Mouse (Mus musculus) limb, embryonic 15.5 days (tissue): ENCODE data around the gene Klk7. TPM values are rescaled to one million over a fixed set of nuclear protein-coding genes. Genes with fewer than 3 reads are reported as not detected.

Experiments
- ATAC-seq: fragments of 200-750 bp; cut with Nextera tagmentation; 2 replicates; pipeline ENCODE4 v1.8.0; 2017; ENCODE audit warnings: low read depth, moderate TSS enrichment; ENCODE audit not compliant: insufficient number of reproducible peaks, low FRiP score, low TSS enrichment
- H3K27ac ChIP-seq: fragments of 300-500 bp; sonication (generic); 2 replicates; pipeline ENCODE4 v1.5.1; 2015; ENCODE audit warnings: moderate library complexity, mild to moderate bottlenecking, inconsistent platforms
- H3K27me3 ChIP-seq: fragments of 300-500 bp; sonication (generic); 2 replicates; pipeline ENCODE4 v1.6.1; 2015; ENCODE audit warnings: inconsistent platforms
- H3K36me3 ChIP-seq: fragments of 300-500 bp; sonication (generic); 2 replicates; pipeline ENCODE4 v1.6.1; 2015; ENCODE audit warnings: inconsistent platforms
- H3K4me1 ChIP-seq: fragments of 300-500 bp; sonication (generic); 2 replicates; pipeline ENCODE4 v1.6.1; 2015; ENCODE audit warnings: inconsistent platforms
- H3K4me2 ChIP-seq: fragments of 300-500 bp; sonication (generic); 2 replicates; pipeline ENCODE4 v1.6.1; 2015; ENCODE audit warnings: mild to moderate bottlenecking, inconsistent platforms
- H3K4me3 ChIP-seq: fragments of 300-500 bp; sonication (generic); 2 replicates; pipeline ENCODE4 v1.5.1; 2015; ENCODE audit warnings: mild to moderate bottlenecking, inconsistent platforms
- H3K9ac ChIP-seq: fragments of 300-500 bp; sonication (generic); 2 replicates; pipeline ENCODE4 v1.6.1; 2015; ENCODE audit warnings: inconsistent platforms
- H3K9me3 ChIP-seq: fragments of 300-500 bp; sonication (generic); 2 replicates; pipeline ENCODE4 v1.6.1; 2016; ENCODE audit warnings: inconsistent platforms
- WGBS: fragments of 180-500 bp; shearing (Covaris S2); methylation state at CpG from one replicate; pipeline ENCODE4 v1.1.7; 2015; 5-methylcytosine and 5-hydroxymethylcytosine counted together
- polyA plus RNA-seq: library from polyadenylated mRNA; unstranded; fragments of >200 nt; fragmentation: Nextera tagmentation; extraction: Ambion mirVana; gene quantifications from 2 replicates; pipeline ENCODE4 v1.2.1, GENCODE M21; 2015

Klk7 gene
- polyA plus RNA-seq, 1 experiment from 2014 or later: 6.7 TPM

GRCm38 (mm10) chr7:43797844-43798462 lies 13.1 kb upstream of the Klk7 start:
- ATAC-seq: no peak
- Histone ChIP-seq H3K4me1 (peaks cover 21% of the 10 kb centered on the region), H3K4me3 (peak overlapping the region; percentile 52), H3K27ac (no peak overlapping the region), H3K36me3 (no peaks in the 10 kb centered on the region), H3K9ac (0 out of 2 replicates have a peak overlapping the region, but pooled peaks have one; percentile 20), H3K27me3 (peaks cover 17% of the 10 kb centered on the region), H3K4me2 (peak overlapping the region; percentile 81), H3K9me3 (no peaks in the 10 kb centered on the region)
- WGBS: 39% methylated on average over 13 of the region's 13 CpGs

GRCm38 (mm10) chr7:43799876-43800275 lies 11.2 kb upstream of the Klk7 start:
- no peak overlapping the region for H3K4me3 ChIP-seq
- WGBS: 61% methylated on average over 7 of the region's 7 CpGs
- no peak for ATAC-seq
- no peaks in the 10 kb centered on the region for H3K36me3 ChIP-seq
- no peaks in the 10 kb centered on the region for H3K9me3 ChIP-seq
- H3K27me3 ChIP-seq: peaks cover 17% of the 10 kb centered on the region
- no peak overlapping the region for H3K27ac ChIP-seq
- no peak overlapping the region for H3K9ac ChIP-seq
- peaks cover 21% of the 10 kb centered on the region for H3K4me1 ChIP-seq
- no peak overlapping the region for H3K4me2 ChIP-seq

GRCm38 (mm10) chr7:43815211-43815610 lies 4.1 kb downstream of the Klk7 start:
- no peak for ATAC-seq
- Histone ChIP-seq H3K4me3 (no peak overlapping the region), H3K27me3 (no peaks in the 10 kb centered on the region; the same call in 1 of the 2 replicates), H3K27ac (no peak overlapping the region), H3K4me1 (no peaks in the 10 kb centered on the region), H3K4me2 (no peak overlapping the region), H3K9me3 (no peaks in the 10 kb centered on the region), H3K36me3 (no peaks in the 10 kb centered on the region), H3K9ac (no peak overlapping the region)
- WGBS: 85% methylated on average over 7 of the region's 7 CpGs

- no peaks in the 10 kb centered on the region for H3K4me1 ChIP-seq
- no peaks in the 10 kb centered on the region for H3K36me3 ChIP-seq
- H3K27ac ChIP-seq: no peak overlapping the region
- no peak overlapping the region for H3K4me3 ChIP-seq
- no peak overlapping the region for H3K4me2 ChIP-seq
- H3K27me3 ChIP-seq: no peaks in the 10 kb centered on the region
- no peak for ATAC-seq
- no peaks in the 10 kb centered on the region for H3K9me3 ChIP-seq
- no peak overlapping the region for H3K9ac ChIP-seq
Observed at GRCm38 (mm10) chr7:43816746-43817145, 5.7 kb downstream of the Klk7 start.

GRCm38 (mm10) chr7:43821581-43821980 lies 10.5 kb downstream of the Klk7 start:
- ATAC-seq: no peak
- no peaks in the 10 kb centered on the region for H3K36me3 ChIP-seq
- H3K4me2 ChIP-seq: no peak overlapping the region
- no peaks in the 10 kb centered on the region for H3K27me3 ChIP-seq
- H3K9ac ChIP-seq: no peak overlapping the region
- no peak overlapping the region for H3K4me3 ChIP-seq
- 81% methylated on average over 7 of the region's 7 CpGs for WGBS
- H3K9me3 ChIP-seq: no peaks in the 10 kb centered on the region
- H3K27ac ChIP-seq: no peak overlapping the region
- H3K4me1 ChIP-seq: no peaks in the 10 kb centered on the region

GRCm38 (mm10) chr7:43824199-43824598 lies 13.1 kb downstream of the Klk7 start, which contains the start of gene Klk6:
TSS of gene Klk6 (plus strand) at chr7:43824499.
- H3K27me3 ChIP-seq: no peaks in the 10 kb centered on the region
- no peak within 1 kb of the TSS for H3K4me2 ChIP-seq
- no peak for ATAC-seq
- H3K4me3 ChIP-seq: no peak within 1 kb of the TSS
- no peak within 1 kb of the TSS for H3K9ac ChIP-seq
- H3K4me1 ChIP-seq: no peaks in the 10 kb centered on the region
- H3K36me3 ChIP-seq: no peaks in the 10 kb centered on the region
- WGBS: 86% methylated on average over 10 of the region's 10 CpGs
- no peak within 1 kb of the TSS for H3K27ac ChIP-seq
- no peaks in the 10 kb centered on the region for H3K9me3 ChIP-seq

GRCm38 (mm10) chr7:43826056-43826455 lies 15.0 kb downstream of the Klk7 start:
- no peak overlapping the region for H3K27ac ChIP-seq
- ATAC-seq: no peak
- H3K36me3 ChIP-seq: no peaks in the 10 kb centered on the region
- H3K4me1 ChIP-seq: no peaks in the 10 kb centered on the region
- 79% methylated on average over 5 of the region's 5 CpGs for WGBS
- H3K4me2 ChIP-seq: no peak overlapping the region
- H3K9me3 ChIP-seq: no peaks in the 10 kb centered on the region
- no peaks in the 10 kb centered on the region for H3K27me3 ChIP-seq
- H3K4me3 ChIP-seq: no peak overlapping the region
- no peak overlapping the region for H3K9ac ChIP-seq

GRCm38 (mm10) chr7:43827706-43828105 lies 16.6 kb downstream of the Klk7 start:
- Histone ChIP-seq H3K4me3 (no peak overlapping the region), H3K4me1 (no peaks in the 10 kb centered on the region), H3K27me3 (no peaks in the 10 kb centered on the region), H3K4me2 (no peak overlapping the region), H3K27ac (no peak overlapping the region), H3K9ac (no peak overlapping the region), H3K9me3 (no peaks in the 10 kb centered on the region), H3K36me3 (no peaks in the 10 kb centered on the region)
- 81% methylated on average over 4 of the region's 4 CpGs for WGBS
- ATAC-seq: no peak

GRCm38 (mm10) chr7:43829006-43829405 lies 17.9 kb downstream of the Klk7 start:
- H3K4me1 ChIP-seq: no peaks in the 10 kb centered on the region
- no peak overlapping the region for H3K4me3 ChIP-seq
- no peak overlapping the region for H3K9ac ChIP-seq
- H3K4me2 ChIP-seq: no peak overlapping the region
- H3K36me3 ChIP-seq: no peaks in the 10 kb centered on the region
- 85% methylated on average over 8 of the region's 8 CpGs for WGBS
- no peak for ATAC-seq
- H3K27ac ChIP-seq: no peak overlapping the region
- no peaks in the 10 kb centered on the region for H3K9me3 ChIP-seq
- H3K27me3 ChIP-seq: no peaks in the 10 kb centered on the region

- H3K9me3 ChIP-seq: no peaks in the 10 kb centered on the region
- no peaks in the 10 kb centered on the region for H3K36me3 ChIP-seq
- no peaks in the 10 kb centered on the region for H3K27me3 ChIP-seq
- no peak within 1 kb of the TSS for H3K9ac ChIP-seq
- no peak within 1 kb of the TSS for H3K27ac ChIP-seq
- ATAC-seq: no peak
- H3K4me1 ChIP-seq: no peaks in the 10 kb centered on the region
- H3K4me2 ChIP-seq: no peak within 1 kb of the TSS
- WGBS: 32% methylated on average over 3 of the region's 3 CpGs
- H3K4me3 ChIP-seq: no peak within 1 kb of the TSS
Observed at GRCm38 (mm10) chr7:43841701-43842100, 30.6 kb downstream of the Klk7 start, which contains the start of gene Klk5. TSS of gene Klk5 (plus strand) at chr7:43841971.

- ATAC-seq: no peak
- H3K27ac ChIP-seq: no peak overlapping the region
Observed at GRCm38 (mm10) chr7:43843801-43844200, 32.7 kb downstream of the Klk7 start.

GRCm38 (mm10) chr7:43851616-43852015 lies 40.5 kb downstream of the Klk7 start:
- Histone ChIP-seq H3K4me1 (no peaks in the 10 kb centered on the region), H3K27ac (no peak overlapping the region), H3K4me2 (no peak overlapping the region), H3K27me3 (no peaks in the 10 kb centered on the region), H3K36me3 (no peaks in the 10 kb centered on the region), H3K9me3 (no peaks in the 10 kb centered on the region), H3K9ac (no peak overlapping the region), H3K4me3 (no peak overlapping the region)
- WGBS: 85% methylated on average over 6 of the region's 6 CpGs
- no peak for ATAC-seq

More at GRCm38 (mm10) chr7:43843801-43844200, 32.7 kb downstream of the Klk7 start:
- Histone ChIP-seq H3K4me3 (no peak overlapping the region), H3K9ac (no peak overlapping the region), H3K36me3 (no peaks in the 10 kb centered on the region), H3K27me3 (no peaks in the 10 kb centered on the region), H3K4me1 (no peaks in the 10 kb centered on the region), H3K9me3 (no peaks in the 10 kb centered on the region), H3K4me2 (no peak overlapping the region)
- WGBS: 89% methylated on average over 4 of the region's 4 CpGs
